Mouse (Mus musculus) A20 (cell line): ENCODE measurements around the gene Psmd6.

Source experiments
- DNase-seq: peaks from one replicate; pipeline ENCODE4 v3.0.0-alpha.2; 2011; ENCODE audit warnings: low read depth, low spot score

The Psmd6 gene

GRCm38 (mm10) chr14:14064486-14065141 lies 56.2 kb downstream of the Psmd6 start:
- no peak for DNase-seq

- DNase-seq, result no peak
These were observed 57.4 kb downstream of the Psmd6 start for GRCm38 (mm10) chr14:14063382-14063781.

GRCm38 (mm10) chr14:14062531-14063245 lies 58.1 kb downstream of the Psmd6 start:
- no peak for DNase-seq
